Comparison of ENCODE assay signal across 7 mouse cellular contexts in the genomic region with DNA sequence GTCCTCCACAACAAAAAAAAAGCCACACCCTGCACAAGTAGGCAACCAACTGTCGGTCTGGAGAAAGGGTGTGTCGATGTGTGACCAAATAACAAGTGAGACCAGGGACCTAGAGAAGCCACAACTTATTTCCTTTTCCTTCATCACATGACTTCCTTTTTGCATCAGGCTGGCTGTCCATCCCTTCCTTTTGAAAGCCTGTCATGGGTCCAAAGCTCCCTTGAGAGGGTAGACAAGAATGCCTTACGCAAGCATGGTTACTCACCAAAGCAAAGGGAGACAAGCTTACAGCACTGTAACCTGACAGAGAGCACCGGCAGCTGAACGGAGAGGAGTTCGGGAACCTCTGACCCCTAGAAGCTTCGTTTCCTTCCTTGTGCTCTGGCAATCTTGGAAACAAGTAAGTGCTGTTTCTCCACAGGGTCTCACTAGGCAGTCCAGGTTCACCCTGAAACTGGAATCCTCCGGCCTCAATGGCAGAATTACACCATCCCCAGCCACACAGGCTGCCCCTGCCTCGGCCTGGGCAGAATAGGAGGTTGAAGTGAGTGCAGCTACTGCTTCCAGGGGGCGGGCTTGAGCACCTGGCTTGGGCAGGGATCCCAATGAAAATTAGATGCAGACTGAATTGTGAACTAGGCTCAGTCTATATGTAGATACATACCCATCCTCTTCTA.
DNase-seq lines count a peak whose midpoint lies in the region; ATAC-seq and TF ChIP-seq lines count a peak whose summit lies in the region.

No protein-coding gene starts in this region.

- WGBS in midbrain, embryonic 11.5 days = 80% methylated on average over 10 of the region's 10 CpGs
- 82% methylated on average over 10 of the region's 10 CpGs for WGBS in stomach, postnatal 0 days

- peaks cover 3% of the 10 kb centered on the region; the same call in 1 of the 2 replicates for H3K36me3 ChIP-seq in midbrain, embryonic 11.5 days (ENCODE audit: control insufficient read depth, insufficient read depth, low read length)
- H3K36me3 ChIP-seq in stomach, postnatal 0 days (ENCODE audit: control insufficient read depth, insufficient read depth, low read length) = peaks cover 12% of the 10 kb centered on the region; the same call in 1 of the 2 replicates

- DNase-seq in lung, adult 18-20 months = peak; percentile 21 to 24
- no peak for DNase-seq in lung, postnatal 14 days
- DNase-seq in midbrain, embryonic 11.5 days (ENCODE audit: low spot score, missing footprints) = no peak
- DNase-seq in stomach, postnatal 0 days (ENCODE audit: low spot score) = no peak
- DNase-seq in kidney, adult 11 months = no peak
- no peak for DNase-seq in layer of hippocampus, postnatal 36 days

- no peak overlapping the region for H3K4me2 ChIP-seq in midbrain, embryonic 11.5 days
- no peak overlapping the region for H3K4me2 ChIP-seq in stomach, postnatal 0 days (replicated peaks; ENCODE audit: low read depth)

- peaks cover 6% of the 10 kb centered on the region; the same call in 1 of the 2 replicates for H3K4me1 ChIP-seq in midbrain, embryonic 11.5 days (ENCODE audit: control insufficient read depth, insufficient read depth, low read length)
- H3K4me1 ChIP-seq in stomach, postnatal 0 days (replicated peaks; ENCODE audit: control insufficient read depth, insufficient read depth) = no peaks in the 10 kb centered on the region

- H3K27me3 ChIP-seq in midbrain, embryonic 11.5 days (ENCODE audit: control insufficient read depth, insufficient read depth, low read length) = no peaks in the 10 kb centered on the region
- no peaks in the 10 kb centered on the region for H3K27me3 ChIP-seq in stomach, postnatal 0 days (ENCODE audit: control insufficient read depth, insufficient read depth, low read length)

- H3K4me3 ChIP-seq in midbrain, embryonic 11.5 days (ENCODE audit: low read depth, low read length) = no peak overlapping the region
- no peak overlapping the region for H3K4me3 ChIP-seq in stomach, postnatal 0 days (ENCODE audit: low read depth, low read length)

- no peaks in the 10 kb centered on the region; the same call in 1 of the 2 replicates for H3K9me3 ChIP-seq in midbrain, embryonic 11.5 days (ENCODE audit: control insufficient read depth, low read length)
- no peaks in the 10 kb centered on the region for H3K9me3 ChIP-seq in stomach, postnatal 0 days (ENCODE audit: control insufficient read depth, low read length)

- ATAC-seq in granulocyte monocyte progenitor cell, adult 5-6 weeks (replicated peaks; ENCODE audit: poor library complexity, severe bottlenecking) = peak; percentile 96
- ATAC-seq in midbrain, embryonic 11.5 days (ENCODE audit: low FRiP score) = peak; percentile 63
- ATAC-seq in stomach, postnatal 0 days (ENCODE audit: low FRiP score, low TSS enrichment) = no peak

- no peak overlapping the region for H3K9ac ChIP-seq in midbrain, embryonic 11.5 days (ENCODE audit: low read length)
- H3K9ac ChIP-seq in stomach, postnatal 0 days (ENCODE audit: low read length) = no peak overlapping the region

- H3K27ac ChIP-seq in midbrain, embryonic 11.5 days (ENCODE audit: low read depth, low read length) = no peak overlapping the region; the same call in 1 of the 2 replicates
- H3K27ac ChIP-seq in stomach, postnatal 0 days (replicated peaks) = no peak overlapping the region

- TF ChIP-seq CTCF in stomach, postnatal 0 days (IDR thresholded peaks at IDR 0.05; ENCODE audit: low read depth) = peak; percentile 17; the same call in 1 of the 2 replicates

- TF ChIP-seq EP300 in stomach, postnatal 0 days (optimal IDR thresholded peaks at IDR 0.05) = no peak

Comparison
In these comparisons a context has a peak if more than half of its experiments do, and no peak if none do; other contexts are left out.
1. DNase-seq: peak in lung, adult 18-20 months (2 of 2); none in lung, postnatal 14 days (single experiment), midbrain, embryonic 11.5 days (single experiment), stomach, postnatal 0 days (single experiment), kidney, adult 11 months (single experiment) and layer of hippocampus, postnatal 36 days (0 of 2).